Mouse (Mus musculus) retina, adult 2 months (tissue): ENCODE measurements around the gene Msrb2.

ENCODE experiments used
- DNase-seq: peaks from one replicate; pipeline ENCODE4 v3.0.0-alpha.2; 2012; ENCODE audit warnings: low read depth, low spot score

Gene Msrb2

GRCm38 (mm10) chr2:19390411-19391143 is 19.3 kb downstream of the Msrb2 start:
- no peak for DNase-seq

GRCm38 (mm10) chr2:19391649-19392048 is 20.4 kb downstream of the Msrb2 start:
- DNase-seq: no peak

GRCm38 (mm10) chr2:19392793-19393192 is 21.6 kb downstream of the Msrb2 start:
- no peak for DNase-seq

GRCm38 (mm10) chr2:19405409-19405808 is 34.2 kb downstream of the Msrb2 start:
- DNase-seq: no peak

GRCm38 (mm10) chr2:19406531-19406930 is 35.3 kb downstream of the Msrb2 start:
- DNase-seq: no peak

- peak; percentile 20 for DNase-seq
Measured at GRCm38 (mm10) chr2:19414222-19414965, 43.2 kb downstream of the Msrb2 start.

- peak; percentile 62 for DNase-seq
Measured at GRCm38 (mm10) chr2:19415063-19415521, 43.9 kb downstream of the Msrb2 start.

GRCm38 (mm10) chr2:19416066-19416465 is 44.8 kb downstream of the Msrb2 start:
- no peak for DNase-seq

- DNase-seq: no peak
Measured at GRCm38 (mm10) chr2:19419686-19420345, 48.6 kb downstream of the Msrb2 start.

GRCm38 (mm10) chr2:19422226-19422625 is 51.0 kb downstream of the Msrb2 start:
- no peak for DNase-seq

GRCm38 (mm10) chr2:19423086-19423485 is 51.8 kb downstream of the Msrb2 start:
- no peak for DNase-seq

GRCm38 (mm10) chr2:19429031-19429430 is 57.8 kb downstream of the Msrb2 start:
- DNase-seq: no peak

GRCm38 (mm10) chr2:19429691-19430690 is 58.8 kb downstream of the Msrb2 start:
- DNase-seq: no peak

GRCm38 (mm10) chr2:19430746-19431145 is 59.5 kb downstream of the Msrb2 start:
- no peak for DNase-seq

- no peak for DNase-seq
Measured at GRCm38 (mm10) chr2:19431186-19431585, 59.9 kb downstream of the Msrb2 start.

GRCm38 (mm10) chr2:19431614-19432323 is 60.5 kb downstream of the Msrb2 start:
- no peak for DNase-seq

GRCm38 (mm10) chr2:19444346-19444745 is 73.1 kb downstream of the Msrb2 start:
- DNase-seq: no peak
